8 mouse cellular contexts compared by ENCODE assay signal in genomic region chr14:123513376-123514141, GRCm38 (mm10).
DNase-seq lines count a peak whose midpoint lies in the region; ATAC-seq lines count a peak whose summit lies in the region.

No protein-coding gene starts in this region.

- H3K4me1 ChIP-seq in hindbrain, embryonic 14.5 days (replicated peaks; ENCODE audit: control insufficient read depth, insufficient read depth, low read length): peaks cover 20% of the 10 kb centered on the region
- H3K4me1 ChIP-seq in limb, embryonic 13.5 days: 0 out of 2 replicates have a peak, but pooled peaks cover 3% of the 10 kb centered on the region

- H3K27me3 ChIP-seq in hindbrain, embryonic 14.5 days (ENCODE audit: control insufficient read depth, insufficient read depth, low read length): no peaks in the 10 kb centered on the region
- no peaks in the 10 kb centered on the region for H3K27me3 ChIP-seq in limb, embryonic 13.5 days

- peak overlapping the region; percentile 30 for H3K4me2 ChIP-seq in hindbrain, embryonic 14.5 days (replicated peaks)
- no peak overlapping the region for H3K4me2 ChIP-seq in limb, embryonic 13.5 days (replicated peaks)

- peak overlapping the region; percentile 88 for H3K27ac ChIP-seq in hindbrain, embryonic 14.5 days
- no peak overlapping the region for H3K27ac ChIP-seq in limb, embryonic 13.5 days

- no peaks in the 10 kb centered on the region for H3K9me3 ChIP-seq in hindbrain, embryonic 14.5 days (ENCODE audit: control insufficient read depth, low read length)
- no peaks in the 10 kb centered on the region for H3K9me3 ChIP-seq in limb, embryonic 13.5 days

- H3K36me3 ChIP-seq in hindbrain, embryonic 14.5 days (replicated peaks; ENCODE audit: control insufficient read depth, insufficient read depth): no peaks in the 10 kb centered on the region
- no peaks in the 10 kb centered on the region for H3K36me3 ChIP-seq in limb, embryonic 13.5 days

- peak; percentile 98 for ATAC-seq in hindbrain, embryonic 14.5 days (ENCODE audit: low FRiP score)
- ATAC-seq in limb, embryonic 13.5 days (ENCODE audit: low FRiP score, low read depth): peak; percentile 89
- ATAC-seq in monocyte, adult 5-6 weeks (replicated peaks; ENCODE audit: insufficient number of reproducible peaks, low FRiP score, low TSS enrichment, poor library complexity, severe bottlenecking): no peak

- H3K9ac ChIP-seq in hindbrain, embryonic 14.5 days: no peak overlapping the region
- H3K9ac ChIP-seq in limb, embryonic 13.5 days: no peak overlapping the region

- H3K4me3 ChIP-seq in hindbrain, embryonic 14.5 days (replicated peaks; ENCODE audit: low read length): no peak overlapping the region
- H3K4me3 ChIP-seq in limb, embryonic 13.5 days: no peak overlapping the region

- 18% methylated on average over 8 of the region's 8 CpGs for WGBS in hindbrain, embryonic 14.5 days
- 40% methylated on average over 8 of the region's 8 CpGs for WGBS in limb, embryonic 13.5 days

- DNase-seq in adrenal gland, postnatal 10 days: peak; percentile 17
- no peak for DNase-seq in adrenal gland, postnatal 25 days
- DNase-seq in embryo, embryonic 10.5 days (ENCODE audit: low spot score): peak; percentile 89
- DNase-seq in hindbrain, embryonic 14.5 days (ENCODE audit: low spot score): peak; percentile 84
- peak; percentile 22 for DNase-seq in right cerebral cortex, postnatal 4 days
- DNase-seq in yolk sac, embryonic 10.5 days (ENCODE audit: low spot score): no peak

Comparison
In these comparisons a context has a peak if more than half of its experiments do, and no peak if none do; other contexts are left out.
1. DNase-seq: peak in adrenal gland, postnatal 10 days (single experiment), embryo, embryonic 10.5 days (single experiment), hindbrain, embryonic 14.5 days (single experiment) and right cerebral cortex, postnatal 4 days (single experiment); none in adrenal gland, postnatal 25 days (single experiment) and yolk sac, embryonic 10.5 days (single experiment).